Mouse (Mus musculus): ENCODE measurements around the gene Slc28a1.
"Not testable (repeated sequence)": the region's sequence is repeated elsewhere in the genome, so short reads cannot be mapped to it uniquely, and the experiment has no call there.

The Slc28a1 gene

GRCm38 (mm10) chr7:81125215-81126175 is 10.9 kb downstream of the Slc28a1 start:
- DNase-seq = no peak

- DNase-seq = no peak
These were observed 17.3 kb downstream of the Slc28a1 start for GRCm38 (mm10) chr7:81131864-81132263.

GRCm38 (mm10) chr7:81132851-81133279 is 18.3 kb downstream of the Slc28a1 start:
- DNase-seq = peak; percentile 23 to 51

GRCm38 (mm10) chr7:81133416-81133815 is 18.8 kb downstream of the Slc28a1 start:
- no peak for DNase-seq

- DNase-seq = no peak
These were observed 19.3 kb downstream of the Slc28a1 start for GRCm38 (mm10) chr7:81133941-81134340.

- peak; percentile 60 to 62 for DNase-seq
These were observed 20.0 kb downstream of the Slc28a1 start for GRCm38 (mm10) chr7:81134614-81135067.

GRCm38 (mm10) chr7:81137292-81137691 is 22.7 kb downstream of the Slc28a1 start:
- DNase-seq = no peak

GRCm38 (mm10) chr7:81139100-81139499 is 24.5 kb downstream of the Slc28a1 start:
- DNase-seq = peak; percentile 82 to 88

GRCm38 (mm10) chr7:81139671-81140404 is 25.2 kb downstream of the Slc28a1 start:
- no peak for DNase-seq

GRCm38 (mm10) chr7:81141541-81141940 is 26.9 kb downstream of the Slc28a1 start:
- no peak for DNase-seq

GRCm38 (mm10) chr7:81143056-81143455 is 28.5 kb downstream of the Slc28a1 start:
- DNase-seq = not testable (repeated sequence)

- DNase-seq = no peak
These were observed 35.2 kb downstream of the Slc28a1 start for GRCm38 (mm10) chr7:81149759-81150158.

GRCm38 (mm10) chr7:81151216-81151615 is 36.6 kb downstream of the Slc28a1 start:
- DNase-seq = no peak

GRCm38 (mm10) chr7:81152306-81152705 is 37.7 kb downstream of the Slc28a1 start:
- DNase-seq = no peak

- DNase-seq = no peak
These were observed 38.2 kb downstream of the Slc28a1 start for GRCm38 (mm10) chr7:81152826-81153225.

GRCm38 (mm10) chr7:81153327-81153726 is 38.7 kb downstream of the Slc28a1 start:
- no peak for DNase-seq

- DNase-seq = not testable (repeated sequence)
These were observed 39.6 kb downstream of the Slc28a1 start for GRCm38 (mm10) chr7:81154244-81154643.

- peak; percentile 45 to 63 for DNase-seq
These were observed 40.4 kb downstream of the Slc28a1 start for GRCm38 (mm10) chr7:81154960-81155359.

- DNase-seq = no peak
These were observed 44.3 kb downstream of the Slc28a1 start for GRCm38 (mm10) chr7:81158933-81159332.

GRCm38 (mm10) chr7:81161666-81162065 is 47.1 kb downstream of the Slc28a1 start:
- no peak for DNase-seq

- DNase-seq = peak; percentile 61 to 84
These were observed 47.7 kb downstream of the Slc28a1 start for GRCm38 (mm10) chr7:81162345-81162744.

GRCm38 (mm10) chr7:81164411-81164810 is 49.8 kb downstream of the Slc28a1 start:
- no peak for DNase-seq

- DNase-seq = peak; percentile 38 to 43
These were observed 52.5 kb downstream of the Slc28a1 start for GRCm38 (mm10) chr7:81167124-81167523.

- DNase-seq = no peak
These were observed 54.8 kb downstream of the Slc28a1 start for GRCm38 (mm10) chr7:81169351-81169750.
